Mouse (Mus musculus) kidney, postnatal 25 days (tissue): Measurements from ENCODE around the gene Gabrb1.

Source experiments
- DNase-seq, 2 experiments: peaks; one replicate each; pipeline ENCODE4 v3.0.0; 2021; ENCODE audit warnings: mixed read lengths in 2 of 2

Gene Gabrb1

DNA sequence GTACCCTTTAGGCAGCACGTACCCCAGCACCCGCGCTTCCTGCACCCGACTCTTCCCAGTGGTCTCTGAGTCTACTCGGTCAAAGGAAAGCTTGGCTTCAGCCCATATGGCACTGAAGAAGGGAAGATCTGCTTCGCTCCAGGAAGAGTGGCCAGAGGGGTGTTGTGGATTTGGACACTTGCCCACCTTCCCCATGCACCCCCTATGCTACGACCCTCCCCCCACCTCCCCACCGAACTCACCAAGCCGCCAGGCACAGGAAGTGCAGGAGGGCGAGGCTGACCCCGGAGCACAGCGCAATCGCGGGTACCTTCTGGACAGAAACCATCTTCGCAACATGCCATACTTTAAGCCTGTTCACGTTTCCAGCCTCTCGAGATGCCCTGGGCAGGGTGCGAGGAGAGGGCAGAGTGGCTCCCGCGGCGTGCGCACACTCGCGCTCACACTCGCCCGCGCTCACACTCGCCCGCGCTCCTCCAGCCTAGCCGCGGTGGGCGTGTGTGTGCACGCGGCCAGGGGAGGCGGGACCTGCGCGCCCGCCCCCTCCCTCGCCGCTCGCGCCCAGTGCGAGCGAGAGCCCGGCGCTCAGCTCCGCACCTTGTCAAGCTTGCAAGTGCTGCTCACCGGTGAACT, at the start of gene Gabrb1:
Gene Gabrb1 (plus strand): TSS at position 632 of the 633 bp plus-strand sequence.
- peak; percentile 2 to 35 for DNase-seq

DNA sequence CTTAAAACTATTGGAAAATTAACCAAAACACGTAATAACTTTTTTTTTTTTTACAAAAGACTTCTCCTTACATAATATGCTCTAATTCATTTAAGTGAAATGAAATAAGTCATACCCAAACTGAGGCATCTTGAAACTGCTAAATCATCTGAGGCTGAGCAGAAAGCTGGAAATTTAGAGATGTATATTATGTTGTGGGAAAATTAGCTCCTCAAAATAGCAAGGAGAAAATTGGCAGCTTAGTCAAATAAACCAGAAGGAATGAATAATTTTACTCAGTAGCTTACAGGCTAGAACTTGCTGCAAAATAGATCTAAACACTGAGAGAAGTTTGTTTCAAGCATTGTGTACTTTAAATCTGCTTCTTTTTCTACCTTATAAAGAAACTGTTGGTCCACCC, 49.2 kb upstream of the Gabrb1 start:
- no peak for DNase-seq

- DNase-seq, result no peak
Observed at GRCm38 (mm10) chr5:71614311-71614710, 43.6 kb upstream of the Gabrb1 start.

- no peak for DNase-seq
Observed at GRCm38 (mm10) chr5:71616734-71617133, 41.2 kb upstream of the Gabrb1 start.

DNA sequence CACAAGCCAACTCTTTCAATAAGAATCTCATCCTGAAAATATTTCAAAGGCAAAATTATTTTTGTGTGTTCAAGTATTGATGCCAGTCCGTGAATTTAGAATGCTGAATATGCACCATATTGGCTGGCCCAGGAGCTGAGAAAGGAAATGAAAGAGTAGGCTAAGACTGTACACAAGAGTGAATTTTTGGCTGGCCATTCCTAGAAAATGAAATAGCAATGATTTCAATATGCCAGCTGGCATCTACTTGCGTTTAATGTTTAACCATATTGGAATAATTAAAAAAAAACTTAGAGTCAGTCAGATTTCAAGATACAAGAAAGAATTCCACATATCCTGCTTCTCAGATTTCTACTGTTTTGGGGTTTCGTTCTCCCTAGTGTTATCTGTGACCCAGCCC, 30.1 kb upstream of the Gabrb1 start:
- DNase-seq, result no peak

GRCm38 (mm10) chr5:71639804-71640203, 18.1 kb upstream of the Gabrb1 start:
- DNase-seq, result no peak

GRCm38 (mm10) chr5:71648108-71648507, 9.8 kb upstream of the Gabrb1 start:
- no peak for DNase-seq

GRCm38 (mm10) chr5:71654056-71654455, 3.9 kb upstream of the Gabrb1 start:
- DNase-seq, result no peak

DNA sequence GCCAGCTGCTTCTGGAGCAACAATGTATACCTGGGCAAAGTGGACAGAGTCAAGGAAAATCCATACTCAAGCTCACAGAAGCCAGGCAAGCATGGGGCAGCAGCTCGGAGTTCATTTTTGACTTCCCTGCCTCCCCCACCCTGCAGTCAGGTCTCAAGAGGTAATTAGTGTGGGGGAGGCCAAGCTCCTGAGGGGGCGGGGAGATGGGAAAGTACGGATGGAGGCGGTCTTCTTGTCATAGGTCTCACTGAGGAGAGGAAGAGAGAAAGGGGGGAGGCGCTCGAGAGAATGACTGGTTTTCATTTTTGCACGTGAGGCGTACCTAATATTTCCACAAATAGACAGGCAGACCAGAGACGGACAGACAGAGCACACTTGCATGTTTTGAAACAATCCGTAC, 1.1 kb upstream of the Gabrb1 start:
- DNase-seq, result no peak

GRCm38 (mm10) chr5:71658115-71658497, 193 bp downstream of the Gabrb1 start, which contains the start of gene Gabra4:
Gene Gabra4 (minus strand): TSS chr5:71658308.
- peak; percentile 6 to 36 for DNase-seq

DNA sequence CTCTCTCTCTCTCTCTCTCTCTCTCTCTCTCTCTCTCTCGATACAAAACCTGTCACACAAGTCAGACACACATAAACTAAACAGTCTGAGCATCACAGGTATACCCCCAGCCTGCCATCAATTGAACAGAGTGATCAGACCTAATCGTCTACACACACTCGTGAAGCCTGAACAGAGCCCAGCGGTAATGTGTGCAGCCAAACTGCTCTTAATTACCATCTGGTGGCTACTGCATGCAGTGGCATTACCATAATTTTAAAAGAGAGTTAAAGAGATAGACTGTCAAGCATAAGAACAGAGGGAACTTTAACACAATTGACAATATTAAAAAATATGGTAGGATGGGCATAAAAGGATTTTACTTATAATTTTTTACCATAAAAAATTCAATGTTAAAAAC, 7.7 kb downstream of the Gabrb1 start:
- DNase-seq, result no peak

GRCm38 (mm10) chr5:71699696-71700467, 42.0 kb downstream of the Gabrb1 start:
- DNase-seq, result peak; percentile 46 to 52

DNA sequence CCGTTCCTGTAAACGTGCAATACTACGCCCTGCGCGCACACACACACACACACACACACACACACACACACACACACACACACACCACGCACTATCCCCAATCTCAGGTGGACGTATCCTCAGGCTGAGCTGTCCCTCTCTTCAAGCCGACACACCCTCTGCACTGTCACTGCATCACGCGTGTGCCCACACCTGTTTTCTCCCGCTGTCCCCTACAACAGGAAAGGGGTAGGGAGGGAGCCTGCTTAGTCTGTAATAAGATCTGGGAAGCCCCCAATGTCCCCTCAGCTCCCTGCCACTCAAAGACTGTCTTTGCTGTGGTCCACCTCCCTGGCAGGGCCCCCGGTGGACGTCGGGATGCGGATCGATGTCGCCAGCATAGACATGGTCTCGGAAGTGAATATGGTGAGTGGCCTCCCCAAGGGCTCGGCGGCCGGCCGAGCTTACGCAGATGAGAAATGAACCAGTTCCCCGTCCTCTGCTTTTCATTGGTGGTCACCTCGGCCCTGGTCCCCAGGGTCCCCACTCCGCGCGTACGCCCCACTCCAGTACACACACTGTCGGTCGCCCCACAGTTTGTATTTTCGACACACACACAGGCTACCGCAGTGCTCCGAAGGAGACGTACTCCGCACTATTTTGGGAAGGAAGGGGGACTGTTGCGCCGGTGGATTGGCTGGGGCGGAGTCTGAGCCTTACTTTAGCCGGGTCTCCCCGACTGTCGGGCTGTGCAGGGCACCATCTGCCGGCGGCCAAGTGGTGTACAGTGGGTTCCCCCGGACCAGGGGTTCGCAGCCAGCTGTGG, 42.8 kb downstream of the Gabrb1 start:
- peak; percentile 8 to 37 for DNase-seq

DNA sequence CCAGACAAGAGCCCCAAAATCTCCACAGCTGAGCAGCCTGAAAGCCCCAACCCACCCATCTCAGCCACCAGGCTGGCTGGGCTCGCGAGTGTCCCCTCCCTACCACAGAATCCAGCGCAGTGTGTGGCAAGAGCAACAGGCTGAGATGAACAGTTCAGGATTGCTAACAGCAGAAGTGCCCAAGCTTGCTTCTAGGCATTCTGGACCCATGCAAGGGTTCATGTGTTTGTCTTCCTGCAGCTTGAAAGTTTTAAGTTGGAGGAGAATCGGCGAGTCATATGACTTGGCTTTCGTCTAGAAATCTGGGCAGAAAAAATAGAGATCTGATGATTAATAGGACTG, 43.3 kb downstream of the Gabrb1 start:
- DNase-seq, result no peak

DNA sequence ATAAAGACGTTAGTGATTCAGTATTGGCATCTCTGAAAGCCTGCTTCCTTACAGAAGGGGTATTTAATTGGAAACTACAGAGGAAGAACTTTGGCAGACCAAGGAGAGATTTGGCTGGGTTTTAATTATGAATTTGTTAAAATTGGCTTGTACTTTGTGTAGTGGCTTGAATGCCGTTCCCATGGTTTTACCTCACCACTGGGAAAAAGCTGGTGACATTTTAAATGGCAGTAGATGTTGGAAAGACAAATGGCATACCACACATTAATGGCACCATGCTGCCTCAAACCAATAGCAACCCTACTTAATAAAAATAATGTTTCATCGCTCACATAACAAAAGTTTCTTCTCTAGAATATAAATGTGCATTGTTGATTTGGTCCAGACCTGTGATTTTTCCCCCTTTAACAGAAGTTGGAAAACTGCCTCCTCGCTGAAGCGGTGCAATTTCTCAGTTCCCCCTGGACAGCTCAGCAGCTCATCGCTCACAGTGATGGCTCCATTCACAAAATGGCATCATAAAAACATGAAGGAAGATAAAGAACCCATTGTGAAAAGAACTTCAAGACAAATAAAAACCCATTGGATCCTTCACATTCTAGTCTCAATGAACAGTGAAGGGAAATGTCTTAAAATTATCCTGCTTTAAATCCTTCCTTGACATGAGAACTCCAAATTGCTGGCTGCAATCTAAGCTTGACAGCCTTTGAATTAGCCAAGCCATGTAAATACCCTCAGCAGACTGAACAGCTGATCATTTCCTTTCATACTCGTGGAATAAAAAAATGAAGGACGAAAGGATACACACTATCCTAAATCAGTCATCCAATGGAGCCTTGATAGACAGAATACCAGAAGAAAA, 75.2 kb downstream of the Gabrb1 start:
- DNase-seq, result no peak

GRCm38 (mm10) chr5:71747411-71747810, 89.5 kb downstream of the Gabrb1 start:
- DNase-seq, result no peak

DNA sequence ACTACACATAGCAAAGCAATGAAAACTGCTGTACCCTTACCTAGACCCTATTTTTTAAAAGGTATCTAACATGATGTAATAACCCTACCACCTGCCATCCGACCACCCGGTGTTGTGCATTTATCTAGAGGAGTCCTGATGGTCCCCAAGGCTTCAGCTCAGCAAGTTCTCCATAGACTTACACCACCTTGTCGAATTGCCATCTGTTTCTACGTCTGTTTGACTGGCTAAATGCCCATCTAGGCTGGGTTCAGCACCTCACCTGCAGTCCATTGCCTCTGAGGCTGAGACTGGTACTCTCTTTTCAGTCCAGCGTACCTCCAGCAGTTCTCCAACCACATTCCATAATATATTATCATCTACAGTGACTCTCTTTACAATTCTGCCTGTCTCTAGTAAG, 96.1 kb downstream of the Gabrb1 start:
- no peak for DNase-seq

DNA sequence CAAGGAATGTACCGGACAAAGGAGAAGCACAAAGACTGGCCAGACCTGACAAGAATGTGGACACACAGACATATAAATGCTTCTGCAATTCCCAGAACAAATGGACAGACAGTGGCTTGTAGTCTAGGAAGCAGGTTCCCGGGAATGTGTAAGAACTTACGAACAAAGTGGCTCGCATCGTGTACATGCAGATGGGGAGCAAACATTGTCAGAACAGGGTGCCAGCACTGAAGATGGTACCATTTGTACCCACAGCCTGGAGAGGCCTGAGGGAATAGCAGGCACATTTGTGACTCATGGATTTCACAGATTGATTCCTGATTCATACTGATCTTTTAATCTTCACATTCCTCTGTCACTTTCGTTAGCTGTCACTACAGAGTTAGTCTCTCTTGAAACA, 103.2 kb downstream of the Gabrb1 start:
- no peak for DNase-seq

DNA sequence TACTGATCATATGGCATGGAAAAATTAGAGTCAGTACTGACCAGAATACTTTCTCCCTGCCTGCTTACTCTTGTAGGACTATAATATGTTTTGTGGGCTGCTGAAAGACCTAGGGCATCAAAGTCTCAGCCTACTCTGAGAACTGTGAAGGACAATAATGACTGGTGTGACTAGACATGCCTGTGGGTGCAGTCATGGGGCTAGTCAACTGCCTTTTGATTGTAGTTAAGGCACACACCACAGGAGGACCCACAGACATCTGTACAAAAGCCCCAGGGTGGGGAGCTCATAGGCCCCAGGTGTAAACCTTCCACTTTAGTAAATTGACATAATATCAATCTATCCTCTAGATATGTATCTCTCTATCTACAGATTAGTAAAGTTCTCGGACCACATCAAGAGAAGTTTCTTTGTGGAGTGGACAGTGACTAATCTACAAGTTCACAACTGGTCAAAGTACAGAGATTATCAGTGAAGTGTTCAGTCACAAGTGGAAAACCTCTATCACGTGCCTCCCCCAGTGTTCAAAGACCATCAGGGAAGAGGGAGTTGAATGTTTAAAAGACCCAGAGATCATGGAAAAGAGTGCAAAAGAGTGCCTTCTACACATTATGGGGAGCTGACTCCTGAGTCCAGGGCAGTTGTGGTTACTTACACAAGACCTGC, 123.7 kb downstream of the Gabrb1 start:
- no peak for DNase-seq

- no peak for DNase-seq
Observed at GRCm38 (mm10) chr5:71822862-71823261, 164.9 kb downstream of the Gabrb1 start.

DNA sequence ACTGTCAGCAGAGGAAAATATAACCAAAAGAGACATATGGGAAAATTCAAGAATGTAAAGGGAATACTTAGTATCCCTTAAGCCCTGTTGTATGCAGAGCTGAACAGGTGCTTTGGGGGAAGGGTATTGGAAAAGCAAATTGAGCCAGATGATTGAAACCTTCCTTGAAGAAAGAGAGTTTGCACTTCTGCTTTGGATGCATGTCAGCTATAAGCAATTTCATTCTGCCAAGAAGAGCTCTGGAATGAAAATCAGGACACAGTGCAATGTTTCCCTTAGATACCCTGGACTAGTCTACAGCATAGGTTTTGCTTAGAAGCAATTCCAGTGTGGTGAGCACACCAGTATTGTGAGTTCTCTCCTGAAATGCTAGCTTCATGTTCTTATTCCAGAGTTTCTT, 170.4 kb downstream of the Gabrb1 start:
- no peak for DNase-seq

DNA sequence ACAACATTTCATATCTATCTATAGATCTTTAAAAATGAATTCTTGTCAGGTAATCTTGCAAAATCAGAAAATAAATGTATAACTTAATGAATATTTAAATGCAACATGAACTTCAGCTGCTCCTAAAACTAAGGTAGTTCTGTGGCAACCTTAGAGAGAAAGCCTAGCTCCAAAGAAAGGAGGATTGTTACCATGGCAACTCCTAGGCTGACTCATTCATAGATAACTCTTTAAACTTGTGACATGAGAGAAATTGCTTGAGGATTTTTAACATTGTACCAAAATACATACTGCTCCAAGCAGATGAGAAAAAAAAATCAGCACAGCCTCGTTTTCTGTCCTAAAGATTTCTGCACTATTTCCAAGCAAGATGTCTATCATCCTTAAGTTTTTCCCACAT, 171.1 kb downstream of the Gabrb1 start:
- DNase-seq, result no peak
